Mouse (Mus musculus): ENCODE measurements at regions not wholly inside any gene's neighbourhood (a gene's known extent, or its start where the extent isn't known, plus 50 kb on each side); places are given as distances from the start of the nearest gene placed in this dataset.
A peak's percentile ranks its signal among the peaks of the same experiment; 100 is the strongest.

GRCm38 (mm10) chr3:80042756-80043484 lies 158.6 kb downstream of the Fam198b start:
- H3K27me3 ChIP-seq (replicated peaks; ENCODE audit: insufficient read depth, low read length): no peaks in the 10 kb centered on the region
- TF ChIP-seq CTCF (IDR thresholded peaks at IDR 0.05) (no peak), EP300 (IDR thresholded peaks at IDR 0.05) (peak; percentile 84)
- H3K4me2 ChIP-seq (replicated peaks; ENCODE audit: low read depth, low read length): no peak overlapping the region
- no peaks in the 10 kb centered on the region for H3K9me3 ChIP-seq (ENCODE audit: low read length)
- WGBS: 35% methylated on average over 5 of the region's 5 CpGs
- H3K36me3 ChIP-seq (ENCODE audit: insufficient read depth, low read length): no peaks in the 10 kb centered on the region
- ATAC-seq (peak; percentile 86), DNase-seq (ENCODE audit: low spot score) (peak; percentile 91)
- H3K4me1 ChIP-seq (ENCODE audit: insufficient read depth, low read depth, low read length): 0 out of 2 replicates have a peak, but pooled peaks cover 2% of the 10 kb centered on the region
- H3K27ac ChIP-seq (ENCODE audit: low read length): peak overlapping the region; percentile 38
- H3K9ac ChIP-seq (replicated peaks; ENCODE audit: low read depth): no peak overlapping the region
- no peak overlapping the region for H3K4me3 ChIP-seq (ENCODE audit: low read depth, low read length)

- no peak overlapping the region for H3K4me2 ChIP-seq (replicated peaks; ENCODE audit: low read depth, low read length)
- no peaks in the 10 kb centered on the region for H3K27me3 ChIP-seq (replicated peaks; ENCODE audit: insufficient read depth, low read length)
- H3K36me3 ChIP-seq (ENCODE audit: insufficient read depth, low read length): no peaks in the 10 kb centered on the region
- H3K27ac ChIP-seq (ENCODE audit: low read length): no peak overlapping the region
- DNase-seq (ENCODE audit: low spot score) (no peak), ATAC-seq (no peak)
- H3K4me3 ChIP-seq (ENCODE audit: low read depth, low read length): no peak overlapping the region
- TF ChIP-seq CTCF (IDR thresholded peaks at IDR 0.05): no peak
- no peak for TF ChIP-seq EP300 (IDR thresholded peaks at IDR 0.05)
- H3K9ac ChIP-seq (replicated peaks; ENCODE audit: low read depth): no peak overlapping the region
- H3K9me3 ChIP-seq (ENCODE audit: low read length): no peaks in the 10 kb centered on the region
- H3K4me1 ChIP-seq (ENCODE audit: insufficient read depth, low read depth, low read length): no peaks in the 10 kb centered on the region
- 86% methylated on average over 5 of the region's 5 CpGs for WGBS
Observed at GRCm38 (mm10) chr3:80049495-80050225, 165.3 kb downstream of the Fam198b start.

- no peak overlapping the region for H3K27ac ChIP-seq (ENCODE audit: low read length)
- no peak overlapping the region for H3K4me3 ChIP-seq (ENCODE audit: low read depth, low read length)
- TF ChIP-seq CTCF (IDR thresholded peaks at IDR 0.05): no peak
- no peak for TF ChIP-seq EP300 (IDR thresholded peaks at IDR 0.05)
- no peak overlapping the region for H3K9ac ChIP-seq (replicated peaks; ENCODE audit: low read depth)
- H3K36me3 ChIP-seq (ENCODE audit: insufficient read depth, low read length): no peaks in the 10 kb centered on the region
- H3K27me3 ChIP-seq (replicated peaks; ENCODE audit: insufficient read depth, low read length): no peaks in the 10 kb centered on the region
- no peak overlapping the region for H3K4me2 ChIP-seq (replicated peaks; ENCODE audit: low read depth, low read length)
- ATAC-seq (no peak), DNase-seq (ENCODE audit: low spot score) (no peak)
- 89% methylated on average over 4 of the region's 4 CpGs for WGBS
- H3K9me3 ChIP-seq (ENCODE audit: low read length): no peaks in the 10 kb centered on the region
- H3K4me1 ChIP-seq (ENCODE audit: insufficient read depth, low read depth, low read length): no peaks in the 10 kb centered on the region
Observed at GRCm38 (mm10) chr3:80050920-80051319, 166.6 kb downstream of the Fam198b start.

DNA sequence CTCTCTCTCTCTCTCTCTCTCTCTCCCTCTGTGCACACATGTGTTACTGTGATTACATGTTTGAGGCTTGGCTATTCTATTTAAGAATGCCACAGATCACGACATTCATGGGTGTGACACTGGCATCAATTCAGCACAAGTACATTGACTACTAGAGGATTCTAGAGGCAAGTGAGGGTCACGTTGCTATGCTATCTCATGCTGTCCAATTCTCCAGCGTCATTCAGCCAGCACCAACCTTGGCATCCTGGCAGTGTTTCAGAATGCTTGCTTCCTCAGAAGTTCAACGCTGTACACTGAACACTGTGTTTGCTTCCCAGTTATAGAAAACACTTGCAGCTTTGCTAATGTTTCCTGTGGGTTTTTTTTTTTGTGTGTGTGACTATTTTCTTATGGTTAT lies 167.6 kb downstream of the Fam198b start:
- Histone ChIP-seq H3K9ac (replicated peaks; ENCODE audit: low read depth) (no peak overlapping the region), H3K4me1 (ENCODE audit: insufficient read depth, low read depth, low read length) (peaks cover 4% of the 10 kb centered on the region; the same call in 1 of the 2 replicates), H3K9me3 (ENCODE audit: low read length) (no peaks in the 10 kb centered on the region), H3K27me3 (replicated peaks; ENCODE audit: insufficient read depth, low read length) (no peaks in the 10 kb centered on the region), H3K27ac (ENCODE audit: low read length) (no peak overlapping the region), H3K4me3 (ENCODE audit: low read depth, low read length) (no peak overlapping the region), H3K36me3 (ENCODE audit: insufficient read depth, low read length) (no peaks in the 10 kb centered on the region), H3K4me2 (replicated peaks; ENCODE audit: low read depth, low read length) (no peak overlapping the region)
- WGBS: 19% methylated on average over 4 of the region's 4 CpGs
- no peak for ATAC-seq
- DNase-seq (ENCODE audit: low spot score): peak; percentile 14
- TF ChIP-seq EP300 (IDR thresholded peaks at IDR 0.05) (no peak), CTCF (IDR thresholded peaks at IDR 0.05) (no peak)

- H3K4me1 ChIP-seq (ENCODE audit: insufficient read depth, low read depth, low read length): peaks cover 4% of the 10 kb centered on the region; the same call in 1 of the 2 replicates
- H3K4me2 ChIP-seq (replicated peaks; ENCODE audit: low read depth, low read length): no peak overlapping the region
- 64% methylated on average over 3 of the region's 3 CpGs for WGBS
- H3K27ac ChIP-seq (ENCODE audit: low read length): no peak overlapping the region
- no peak overlapping the region for H3K4me3 ChIP-seq (ENCODE audit: low read depth, low read length)
- ATAC-seq (no peak), DNase-seq (ENCODE audit: low spot score) (no peak)
- no peaks in the 10 kb centered on the region for H3K36me3 ChIP-seq (ENCODE audit: insufficient read depth, low read length)
- no peak for TF ChIP-seq CTCF (IDR thresholded peaks at IDR 0.05)
- no peak for TF ChIP-seq EP300 (IDR thresholded peaks at IDR 0.05)
- H3K9me3 ChIP-seq (ENCODE audit: low read length): no peaks in the 10 kb centered on the region
- no peak overlapping the region for H3K9ac ChIP-seq (replicated peaks; ENCODE audit: low read depth)
- no peaks in the 10 kb centered on the region for H3K27me3 ChIP-seq (replicated peaks; ENCODE audit: insufficient read depth, low read length)
Observed at GRCm38 (mm10) chr3:80052879-80053278, 168.5 kb downstream of the Fam198b start.

- Histone ChIP-seq H3K4me3 (ENCODE audit: low read depth, low read length) (no peak overlapping the region), H3K36me3 (ENCODE audit: insufficient read depth, low read length) (no peaks in the 10 kb centered on the region), H3K27me3 (replicated peaks; ENCODE audit: insufficient read depth, low read length) (no peaks in the 10 kb centered on the region), H3K4me1 (ENCODE audit: insufficient read depth, low read depth, low read length) (peaks cover 4% of the 10 kb centered on the region; the same call in 1 of the 2 replicates), H3K27ac (ENCODE audit: low read length) (no peak overlapping the region), H3K9me3 (ENCODE audit: low read length) (no peaks in the 10 kb centered on the region), H3K9ac (replicated peaks; ENCODE audit: low read depth) (no peak overlapping the region), H3K4me2 (replicated peaks; ENCODE audit: low read depth, low read length) (no peak overlapping the region)
- no peak for ATAC-seq
- 60% methylated on average over 2 of the region's 2 CpGs for WGBS
- no peak for TF ChIP-seq EP300 (IDR thresholded peaks at IDR 0.05)
- no peak for TF ChIP-seq CTCF (IDR thresholded peaks at IDR 0.05)
- DNase-seq (ENCODE audit: low spot score): no peak
Observed at GRCm38 (mm10) chr3:80053435-80053834, 169.1 kb downstream of the Fam198b start.

Measured in lung, postnatal 0 days (tissue).